Mouse (Mus musculus): ENCODE data around the gene Gm9268.
"Not testable (repeated sequence)": the region's sequence is repeated elsewhere in the genome, so short reads cannot be mapped to it uniquely, and the experiment has no call there.

The Gm9268 gene

DNA sequence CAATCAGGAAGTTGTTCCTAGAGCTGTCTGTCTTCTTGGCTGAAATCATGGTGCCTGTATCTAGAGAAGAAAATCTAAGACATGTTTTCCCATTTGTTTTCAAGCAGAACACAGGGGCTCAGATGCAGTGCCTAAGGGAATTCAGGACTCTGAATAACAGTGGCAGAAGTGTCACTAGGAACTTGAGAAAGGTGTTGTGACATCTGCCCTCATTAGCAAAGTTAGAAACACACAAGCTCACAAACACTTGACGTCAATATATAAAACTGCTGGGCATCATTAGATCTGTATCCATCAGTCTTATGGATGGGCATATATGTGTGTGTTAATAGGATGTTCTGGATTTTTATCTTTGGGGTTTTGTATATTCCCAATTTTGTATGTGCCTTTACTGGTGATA, at the start of gene Gm9268:
TSS of gene Gm9268 (plus strand) at position 301 of the 400 bp plus-strand sequence.
- not testable (repeated sequence) for DNase-seq (ENCODE audit: low spot score in 2 of 2)

DNA sequence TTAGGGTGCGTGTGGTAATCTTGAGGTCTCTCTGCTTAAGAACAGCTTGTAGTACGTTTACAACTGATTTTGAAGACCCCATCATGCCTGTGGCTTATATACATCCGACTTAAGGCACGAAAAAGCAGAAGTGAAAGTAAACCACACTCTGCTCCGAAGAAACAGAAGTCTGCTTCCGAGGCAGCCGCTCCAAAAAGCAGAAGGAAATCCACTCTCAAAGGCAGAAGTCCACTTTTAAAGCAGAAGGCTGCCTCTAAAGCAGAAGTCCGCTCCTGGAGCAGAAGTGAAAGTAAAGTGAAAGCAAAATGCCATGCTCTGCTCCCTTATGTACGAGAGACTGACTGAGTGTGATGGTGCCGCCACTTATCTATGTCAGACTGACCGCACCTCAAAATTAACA, 38.5 kb upstream of the Gm9268 start:
- DNase-seq (ENCODE audit: low spot score in 2 of 2), result no peak

DNA sequence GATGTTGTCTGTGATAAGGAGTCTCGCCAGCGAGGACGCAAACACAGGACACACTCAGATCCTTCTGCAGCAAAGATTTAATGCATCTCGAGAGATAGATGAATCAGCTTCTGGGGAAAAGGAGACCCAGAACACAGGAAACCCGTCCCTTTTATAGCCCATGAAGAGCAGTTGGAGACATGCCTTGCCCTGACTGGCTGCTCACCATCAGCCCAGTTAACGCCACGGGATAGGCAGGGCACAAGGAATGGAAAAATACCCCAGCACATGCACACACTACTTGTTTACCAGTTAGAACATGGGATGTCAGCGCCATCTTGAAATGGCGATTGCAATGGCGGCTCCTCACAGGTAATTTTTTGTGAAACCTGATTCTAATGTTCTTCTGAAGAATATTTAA, 37.8 kb upstream of the Gm9268 start:
- no peak for DNase-seq (ENCODE audit: low spot score in 2 of 2)

GRCm38 (mm10) chr7:43077831-43078230, 59.3 kb downstream of the Gm9268 start:
- no peak for DNase-seq (ENCODE audit: low spot score in 2 of 2)

All from urinary bladder, adult 18-20 months (tissue).